Mouse (Mus musculus): Measurements from ENCODE around the gene Camk2g.
A peak's percentile ranks its signal among the peaks of the same experiment; 100 is the strongest.

The Camk2g gene

GRCm38 (mm10) chr14:20784708-20785107 is 9.2 kb downstream of the Camk2g start:
- DNase-seq: peak in 1 of 2 experiments; percentile 40

GRCm38 (mm10) chr14:20783526-20783925 is 10.4 kb downstream of the Camk2g start:
- no peak for DNase-seq

- no peak for DNase-seq
Observed at GRCm38 (mm10) chr14:20782860-20783259, 11.0 kb downstream of the Camk2g start.

GRCm38 (mm10) chr14:20780217-20780616 is 13.7 kb downstream of the Camk2g start:
- DNase-seq: no peak

DNA sequence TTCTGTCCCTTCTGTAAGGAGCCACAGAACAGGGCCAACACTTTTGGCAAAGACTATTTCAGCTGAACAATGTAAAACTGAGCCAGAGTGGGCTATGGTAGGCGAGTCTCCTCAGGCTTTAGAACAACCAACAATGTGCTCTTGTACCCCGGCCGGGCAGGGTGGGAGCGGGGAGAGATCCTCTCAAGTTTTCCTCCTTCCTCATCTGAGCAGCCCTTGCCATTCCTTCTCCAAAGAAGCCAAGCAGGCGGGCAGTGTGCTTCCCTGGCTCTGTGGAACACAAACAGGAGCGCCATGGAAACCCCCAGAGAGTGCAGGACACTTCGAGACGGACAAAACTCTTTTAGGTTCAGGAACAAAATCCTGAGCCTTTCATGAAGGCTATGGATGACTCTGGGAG is 15.4 kb downstream of the Camk2g start:
- DNase-seq: no peak

- no peak for DNase-seq
Observed at GRCm38 (mm10) chr14:20775661-20776060, 18.2 kb downstream of the Camk2g start.

- DNase-seq: no peak
Observed at GRCm38 (mm10) chr14:20773410-20773809, 20.5 kb downstream of the Camk2g start.

DNA sequence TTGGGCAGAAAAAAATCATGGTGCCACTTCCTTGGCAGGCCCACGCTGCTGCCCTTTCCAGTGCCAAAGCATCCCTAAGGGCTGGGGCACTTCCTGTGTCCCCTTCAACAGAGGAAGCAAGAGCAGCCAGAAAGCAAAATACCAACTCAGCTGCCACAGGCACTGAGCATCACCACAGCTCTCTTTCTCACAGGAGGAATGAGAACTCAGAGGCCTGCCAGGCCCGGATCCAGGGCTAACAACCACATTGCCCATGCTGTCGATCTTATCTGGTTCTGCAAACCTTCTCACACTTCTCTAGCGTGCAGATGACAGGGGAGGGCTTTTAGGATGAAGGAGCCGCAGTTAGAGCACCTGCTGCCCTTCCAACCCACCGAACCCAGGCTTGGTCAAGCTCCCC is 21.1 kb downstream of the Camk2g start:
- DNase-seq: no peak

GRCm38 (mm10) chr14:20771941-20772340 is 21.9 kb downstream of the Camk2g start:
- DNase-seq: no peak

- DNase-seq: no peak
Observed at GRCm38 (mm10) chr14:20768581-20768980, 25.3 kb downstream of the Camk2g start.

GRCm38 (mm10) chr14:20767936-20768335 is 26.0 kb downstream of the Camk2g start:
- no peak for DNase-seq

DNA sequence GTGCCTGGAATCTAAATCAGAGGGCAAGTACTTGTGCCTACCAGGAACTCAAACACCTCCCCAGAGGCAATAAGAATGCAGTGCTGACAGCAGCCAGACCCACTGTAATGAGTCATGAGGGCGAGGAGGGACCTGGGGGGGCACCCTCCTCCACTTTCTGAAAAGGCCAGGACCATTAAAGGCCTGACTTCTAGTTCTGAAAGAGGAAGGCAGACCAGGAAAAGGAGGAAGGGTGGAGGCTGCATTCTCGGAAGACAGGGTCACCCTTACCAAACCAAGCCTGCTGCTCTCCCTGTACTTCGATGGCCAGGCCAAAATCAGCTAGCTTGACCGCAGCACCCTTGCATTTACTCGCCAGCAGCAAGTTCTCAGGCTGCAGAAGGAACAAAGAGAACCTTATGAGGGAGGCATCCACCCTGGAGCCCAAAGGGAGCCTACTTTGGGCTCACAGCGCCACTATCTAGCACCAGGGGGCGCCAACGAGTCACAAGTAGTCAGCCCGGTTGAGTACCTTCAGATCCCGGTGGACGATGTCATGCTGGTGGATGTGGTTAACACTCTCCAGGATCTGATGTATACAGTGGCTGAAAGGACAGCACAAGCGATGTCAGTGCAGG is 28.1 kb downstream of the Camk2g start:
- peak; percentile 56 to 65 for DNase-seq

GRCm38 (mm10) chr14:20764942-20765341 is 28.9 kb downstream of the Camk2g start:
- no peak for DNase-seq

DNA sequence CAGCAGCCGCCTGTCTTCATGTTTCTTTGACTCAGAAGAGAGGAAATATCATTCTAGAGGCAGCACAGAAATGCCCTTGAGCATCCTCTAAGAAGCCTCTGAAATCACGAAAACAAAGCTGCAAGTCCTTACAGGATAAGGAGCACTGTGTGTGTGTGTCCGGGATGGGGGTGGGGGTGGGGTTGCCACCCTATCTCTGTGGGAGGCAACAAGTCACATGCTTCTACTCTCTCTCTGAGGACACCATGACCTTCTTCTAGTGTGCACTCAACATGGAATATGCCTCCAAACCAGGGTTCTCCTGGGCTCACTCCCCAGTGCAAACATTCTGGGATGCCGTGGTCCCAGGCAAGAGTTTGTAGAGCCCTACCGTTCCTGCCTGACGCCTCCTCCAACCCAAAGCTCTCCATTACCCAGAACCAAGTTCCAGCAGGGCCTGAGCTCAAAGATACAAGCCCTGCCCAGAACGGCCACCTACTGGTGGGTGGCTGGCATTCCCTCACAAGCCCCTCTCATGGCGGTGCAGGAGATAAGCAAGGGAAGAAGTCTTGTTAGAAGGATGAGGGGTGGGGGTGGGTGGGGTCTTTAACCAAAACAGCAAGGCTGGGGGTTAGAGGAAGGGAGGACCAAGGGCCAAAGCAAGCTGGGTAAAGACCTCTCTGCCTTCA is 35.0 kb downstream of the Camk2g start:
- no peak for DNase-seq

DNA sequence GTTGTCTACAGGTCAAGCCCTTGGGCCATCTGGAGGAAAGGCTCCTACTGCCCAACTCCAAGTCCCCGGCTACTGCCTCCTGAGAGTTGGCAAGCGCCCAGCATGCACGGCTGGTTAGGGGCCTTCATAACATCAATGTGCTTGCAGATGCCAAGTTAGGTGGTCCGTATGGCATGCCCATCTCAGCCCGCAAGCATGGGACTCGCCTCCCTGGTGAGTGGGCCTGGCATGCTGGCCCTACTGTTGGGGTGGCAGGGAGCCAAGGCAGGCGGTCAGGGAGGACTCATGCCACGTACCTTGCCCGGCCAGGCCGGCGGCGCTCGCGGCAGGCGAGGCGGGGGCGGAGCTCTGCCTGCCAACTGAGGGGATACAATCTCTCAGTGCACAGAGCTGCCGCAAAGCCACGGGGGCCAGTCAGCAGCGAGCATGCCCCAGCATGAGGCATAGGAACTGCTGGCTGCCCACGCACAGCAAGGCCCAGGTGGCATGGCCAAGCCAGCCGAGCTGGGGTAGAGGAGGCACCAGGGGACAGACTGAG is 36.4 kb downstream of the Camk2g start:
- DNase-seq: no peak

DNA sequence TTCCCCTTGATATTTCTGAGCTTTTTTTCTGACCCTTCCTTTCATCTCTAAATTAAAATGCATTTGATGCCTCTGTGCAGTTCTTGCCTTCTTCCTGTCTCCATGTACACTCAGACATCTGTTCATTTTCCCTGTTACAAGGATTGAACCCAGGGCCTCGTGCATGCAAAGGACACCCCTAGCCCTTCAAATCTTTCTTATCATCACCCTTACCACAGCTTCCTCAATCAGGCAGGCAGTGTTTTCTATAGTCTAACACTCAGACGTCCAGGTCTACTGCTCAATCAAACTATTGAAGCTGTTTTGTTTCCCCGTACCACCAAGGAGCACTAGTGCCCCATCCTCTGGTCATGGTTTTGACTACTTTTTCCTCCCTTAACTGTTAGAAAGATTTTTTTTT is 40.1 kb downstream of the Camk2g start:
- no peak for DNase-seq

DNA sequence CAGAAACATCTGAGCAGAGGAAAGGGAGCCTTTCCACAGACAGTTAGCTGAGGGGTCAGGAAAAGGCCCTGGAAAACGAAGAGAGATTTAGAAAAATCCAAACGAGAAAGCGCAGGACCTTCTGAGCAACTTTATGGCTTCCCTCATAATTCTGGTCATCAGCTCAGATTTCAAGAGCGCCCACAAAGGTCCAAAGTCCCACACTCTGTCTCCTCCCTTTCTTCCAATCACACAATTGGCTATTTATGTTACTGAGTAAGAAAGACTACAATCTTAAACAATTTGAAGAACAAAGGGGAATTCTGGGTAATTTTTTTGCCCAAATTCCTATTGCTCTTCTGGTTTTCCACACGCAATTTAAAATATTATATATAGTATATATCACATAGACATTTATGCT is 43.4 kb downstream of the Camk2g start:
- DNase-seq: no peak

- no peak for DNase-seq
Observed at GRCm38 (mm10) chr14:20749494-20750051, 44.3 kb downstream of the Camk2g start.

GRCm38 (mm10) chr14:20748388-20748787 is 45.5 kb downstream of the Camk2g start:
- no peak for DNase-seq

DNA sequence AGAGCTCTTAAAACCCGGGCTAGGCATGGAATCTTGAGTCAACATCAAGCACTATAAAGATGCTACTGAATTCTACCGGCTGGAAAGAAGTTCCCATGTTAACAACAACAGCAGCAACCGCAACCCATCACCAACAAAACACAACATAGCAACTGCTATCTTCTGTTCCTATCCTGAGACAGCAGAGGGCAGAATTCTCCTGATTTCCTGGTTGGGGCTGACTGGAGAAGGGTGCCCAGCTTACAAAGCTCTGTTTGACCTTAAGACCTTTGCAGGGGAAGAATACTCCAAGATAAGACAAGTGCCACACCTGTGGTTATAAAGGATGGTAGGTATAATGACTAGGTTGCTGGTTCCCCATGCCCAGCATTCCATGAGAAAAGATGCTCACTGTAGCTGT is 47.0 kb downstream of the Camk2g start:
- no peak for DNase-seq

GRCm38 (mm10) chr14:20743614-20744013 is 50.3 kb downstream of the Camk2g start:
- no peak for DNase-seq

GRCm38 (mm10) chr14:20741301-20741700 is 52.6 kb downstream of the Camk2g start:
- no peak for DNase-seq

GRCm38 (mm10) chr14:20738511-20738910 is 55.4 kb downstream of the Camk2g start:
- DNase-seq: no peak

- DNase-seq: no peak
Observed at GRCm38 (mm10) chr14:20737306-20737705, 56.6 kb downstream of the Camk2g start.
